Mouse (Mus musculus): ENCODE measurements around the gene Gm20388. TPM values are rescaled to one million over a fixed set of nuclear protein-coding genes. Genes with fewer than 3 reads are reported as not detected.

Gm20388 gene
- polyA plus RNA-seq, 1 experiment from 2014 or later: not detected

- Histone ChIP-seq H3K9me3 (replicated peaks) (no peaks in the 10 kb centered on the region), H3K4me3 (peak overlapping the region; percentile 47), H3K4me1 (peaks cover 63% of the 10 kb centered on the region), H3K4me2 (peak overlapping the region; percentile 79), H3K36me3 (no peaks in the 10 kb centered on the region), H3K9ac (peak overlapping the region; percentile 59), H3K27me3 (replicated peaks) (peaks cover 72% of the 10 kb centered on the region), H3K27ac (peak overlapping the region; percentile 97)
- ATAC-seq: peak; percentile 90
- WGBS (ENCODE audit: insufficient replicate concordance): 3% methylated on average over 7 of the region's 7 CpGs
Measured at GRCm38 (mm10) chr8:122719500-122720065, 2808.9 kb downstream of the Gm20388 start.

- Histone ChIP-seq H3K27me3 (replicated peaks) (peaks cover 72% of the 10 kb centered on the region), H3K36me3 (no peaks in the 10 kb centered on the region), H3K27ac (peak overlapping the region; percentile 97), H3K9ac (peak overlapping the region; percentile 64), H3K4me3 (peak overlapping the region; percentile 47), H3K4me1 (peaks cover 63% of the 10 kb centered on the region), H3K4me2 (peak overlapping the region; percentile 79), H3K9me3 (replicated peaks) (no peaks in the 10 kb centered on the region)
- under 1% methylated on average over 25 of the region's 25 CpGs for WGBS (ENCODE audit: insufficient replicate concordance)
- ATAC-seq: peak; percentile 73
Measured at GRCm38 (mm10) chr8:122720070-122720729, 2809.6 kb downstream of the Gm20388 start.

GRCm38 (mm10) chr8:122720811-122721640, 2810.4 kb downstream of the Gm20388 start:
- H3K4me3 ChIP-seq: peak overlapping the region; percentile 24

GRCm38 (mm10) chr8:122725187-122725586, 2814.5 kb downstream of the Gm20388 start:
- no peak for ATAC-seq
- peaks cover 93% of the 10 kb centered on the region for H3K27me3 ChIP-seq (replicated peaks)

More at GRCm38 (mm10) chr8:122720811-122721640, 2810.4 kb downstream of the Gm20388 start:
- peak; percentile 14; the same call in 1 of the 2 replicates for ATAC-seq
- H3K4me1 ChIP-seq: peaks cover 63% of the 10 kb centered on the region
- no peaks in the 10 kb centered on the region for H3K9me3 ChIP-seq (replicated peaks)
- H3K27ac ChIP-seq: peak overlapping the region; percentile 90
- peak overlapping the region; percentile 79 for H3K4me2 ChIP-seq
- peak overlapping the region; percentile 64 for H3K9ac ChIP-seq
- no peaks in the 10 kb centered on the region for H3K36me3 ChIP-seq
- H3K27me3 ChIP-seq (replicated peaks): peaks cover 74% of the 10 kb centered on the region
- WGBS (ENCODE audit: insufficient replicate concordance): 16% methylated on average over 14 of the region's 14 CpGs

GRCm38 (mm10) chr8:122726789-122727188, 2816.1 kb downstream of the Gm20388 start:
- no peak overlapping the region for H3K27ac ChIP-seq
- H3K27me3 ChIP-seq (replicated peaks): peaks cover 96% of the 10 kb centered on the region
- H3K36me3 ChIP-seq: no peaks in the 10 kb centered on the region
- H3K4me2 ChIP-seq: no peak overlapping the region
- ATAC-seq: no peak
- H3K4me3 ChIP-seq: no peak overlapping the region
- WGBS (ENCODE audit: insufficient replicate concordance): 63% methylated on average over 2 of the region's 2 CpGs
- H3K9ac ChIP-seq: no peak overlapping the region
- H3K9me3 ChIP-seq (replicated peaks): no peaks in the 10 kb centered on the region
- H3K4me1 ChIP-seq: peaks cover 14% of the 10 kb centered on the region

More at GRCm38 (mm10) chr8:122725187-122725586, 2814.5 kb downstream of the Gm20388 start:
- H3K27ac ChIP-seq: no peak overlapping the region
- H3K4me1 ChIP-seq: peaks cover 30% of the 10 kb centered on the region
- WGBS (ENCODE audit: insufficient replicate concordance): 80% methylated on average over 6 of the region's 6 CpGs
- H3K4me3 ChIP-seq: no peak overlapping the region
- no peaks in the 10 kb centered on the region for H3K36me3 ChIP-seq
- no peaks in the 10 kb centered on the region for H3K9me3 ChIP-seq (replicated peaks)
- no peak overlapping the region for H3K9ac ChIP-seq
- no peak overlapping the region for H3K4me2 ChIP-seq

GRCm38 (mm10) chr8:122727412-122727811, 2816.8 kb downstream of the Gm20388 start:
- Histone ChIP-seq H3K4me2 (no peak overlapping the region), H3K9me3 (replicated peaks) (no peaks in the 10 kb centered on the region), H3K4me1 (peaks cover 8% of the 10 kb centered on the region), H3K27me3 (replicated peaks) (peaks cover 96% of the 10 kb centered on the region), H3K4me3 (no peak overlapping the region), H3K36me3 (no peaks in the 10 kb centered on the region), H3K27ac (no peak overlapping the region), H3K9ac (no peak overlapping the region)
- 55% methylated on average over 5 of the region's 5 CpGs for WGBS (ENCODE audit: insufficient replicate concordance)
- ATAC-seq: no peak

- Histone ChIP-seq H3K4me1 (no peaks in the 10 kb centered on the region), H3K36me3 (no peaks in the 10 kb centered on the region), H3K9ac (no peak overlapping the region), H3K27me3 (replicated peaks) (peaks cover 96% of the 10 kb centered on the region), H3K4me3 (no peak overlapping the region), H3K9me3 (replicated peaks) (no peaks in the 10 kb centered on the region), H3K27ac (no peak overlapping the region), H3K4me2 (no peak overlapping the region)
- WGBS (ENCODE audit: insufficient replicate concordance): 37% methylated on average over 3 of the region's 3 CpGs
- no peak for ATAC-seq
Measured at GRCm38 (mm10) chr8:122728630-122729029, 2818.0 kb downstream of the Gm20388 start.

GRCm38 (mm10) chr8:122735110-122735509, 2824.5 kb downstream of the Gm20388 start:
- peaks cover 50% of the 10 kb centered on the region for H3K4me1 ChIP-seq
- no peak for ATAC-seq
- WGBS (ENCODE audit: insufficient replicate concordance): 48% methylated on average over 3 of the region's 3 CpGs
- H3K27me3 ChIP-seq (replicated peaks): peaks cover 77% of the 10 kb centered on the region
- peak overlapping the region; percentile 63; the same call in 1 of the 2 replicates for H3K27ac ChIP-seq
- no peaks in the 10 kb centered on the region for H3K36me3 ChIP-seq
- no peaks in the 10 kb centered on the region for H3K9me3 ChIP-seq (replicated peaks)
- H3K4me2 ChIP-seq: peak overlapping the region; percentile 61
- H3K4me3 ChIP-seq: no peak overlapping the region
- peak overlapping the region; percentile 47 for H3K9ac ChIP-seq

- 12% methylated on average over 19 of the region's 19 CpGs for WGBS (ENCODE audit: insufficient replicate concordance)
- Histone ChIP-seq H3K4me2 (peak overlapping the region; percentile 61), H3K9ac (peak overlapping the region; percentile 47), H3K27ac (peak overlapping the region; percentile 63), H3K27me3 (replicated peaks) (peaks cover 79% of the 10 kb centered on the region), H3K9me3 (replicated peaks) (no peaks in the 10 kb centered on the region), H3K4me1 (peaks cover 50% of the 10 kb centered on the region), H3K4me3 (peak overlapping the region; percentile 9), H3K36me3 (no peaks in the 10 kb centered on the region)
- peak; percentile 92 for ATAC-seq
Measured at GRCm38 (mm10) chr8:122735542-122736473, 2825.2 kb downstream of the Gm20388 start.

GRCm38 (mm10) chr8:122736623-122737022, 2826.0 kb downstream of the Gm20388 start:
- Histone ChIP-seq H3K9me3 (replicated peaks) (no peaks in the 10 kb centered on the region), H3K9ac (no peak overlapping the region), H3K27ac (peak overlapping the region; percentile 63), H3K36me3 (no peaks in the 10 kb centered on the region), H3K4me3 (no peak overlapping the region), H3K27me3 (replicated peaks) (peaks cover 81% of the 10 kb centered on the region), H3K4me2 (peak overlapping the region; percentile 61), H3K4me1 (peaks cover 50% of the 10 kb centered on the region)
- no peak for ATAC-seq
- WGBS (ENCODE audit: insufficient replicate concordance): 75% methylated on average over 11 of the region's 11 CpGs

- H3K36me3 ChIP-seq: no peaks in the 10 kb centered on the region
- no peak overlapping the region for H3K9ac ChIP-seq
- H3K4me3 ChIP-seq: no peak overlapping the region
- peaks cover 50% of the 10 kb centered on the region for H3K4me1 ChIP-seq
- no peak for ATAC-seq
- peaks cover 81% of the 10 kb centered on the region for H3K27me3 ChIP-seq (replicated peaks)
- peak overlapping the region; percentile 61 for H3K4me2 ChIP-seq
- WGBS (ENCODE audit: insufficient replicate concordance): 43% methylated on average over 4 of the region's 4 CpGs
- H3K9me3 ChIP-seq (replicated peaks): no peaks in the 10 kb centered on the region
- no peak overlapping the region for H3K27ac ChIP-seq
Measured at GRCm38 (mm10) chr8:122737071-122737470, 2826.4 kb downstream of the Gm20388 start.

All from liver, embryonic 12.5 days (tissue).